Mouse (Mus musculus) bone marrow, adult 2 months (tissue): ENCODE results near the gene Exog. TPM values are rescaled to one million over a fixed set of nuclear protein-coding genes. Genes with fewer than 3 reads are reported as not detected.

Source experiments
- H3K27ac ChIP-seq: fragments of 200-500 bp; 2 replicates; pipeline ENCODE4 v1.5.1; 2012; ENCODE audit warnings: low read depth, mild to moderate bottlenecking, control low read depth, inconsistent platforms, low read length; ENCODE audit not compliant: control insufficient read depth, poor library complexity, insufficient read depth
- H3K4me1 ChIP-seq: fragments of 200-500 bp; 2 replicates; pipeline ENCODE4 v1.6.1; 2011; ENCODE audit warnings: low read length; ENCODE audit not compliant: control insufficient read depth, insufficient read depth
- H3K4me3 ChIP-seq: fragments of 200-500 bp; replicated peaks from 2 replicates; pipeline ENCODE3; 2011; ENCODE audit warnings: mild to moderate bottlenecking, low read depth, low read length, control low read depth; ENCODE audit not compliant: control insufficient read depth
- CTCF ChIP-seq: fragments of 200-500 bp; IDR thresholded peaks from 2 replicates; pipeline ENCODE4 v1.5.1; 2011; ENCODE audit warnings: low read length, control low read depth; ENCODE audit not compliant: control insufficient read depth, insufficient read depth
- POLR2A ChIP-seq: fragments of 200-500 bp; IDR thresholded peaks from 2 replicates; pipeline ENCODE4 v1.6.1; 2011; ENCODE audit warnings: low read depth, mild to moderate bottlenecking, control low read depth, low read length, borderline replicate concordance; ENCODE audit not compliant: control insufficient read depth
- WGBS: fragments of 180-500 bp; shearing (Covaris S2); methylation state at CpG from one replicate; pipeline ENCODE4 v1.1.7; 2018; 5-methylcytosine and 5-hydroxymethylcytosine counted together
- polyA plus RNA-seq: library from polyadenylated mRNA; stranded (reverse); fragments of >200 nt; gene quantifications from 2 replicates; pipeline ENCODE4 v1.2.4, GENCODE M21; 2011; ENCODE audit warnings: low replicate concordance; ENCODE audit not compliant: missing spikeins, insufficient read depth, insufficient read length

Gene Exog
- polyA plus RNA-seq, 1 experiment, result 2.3 TPM

DNA sequence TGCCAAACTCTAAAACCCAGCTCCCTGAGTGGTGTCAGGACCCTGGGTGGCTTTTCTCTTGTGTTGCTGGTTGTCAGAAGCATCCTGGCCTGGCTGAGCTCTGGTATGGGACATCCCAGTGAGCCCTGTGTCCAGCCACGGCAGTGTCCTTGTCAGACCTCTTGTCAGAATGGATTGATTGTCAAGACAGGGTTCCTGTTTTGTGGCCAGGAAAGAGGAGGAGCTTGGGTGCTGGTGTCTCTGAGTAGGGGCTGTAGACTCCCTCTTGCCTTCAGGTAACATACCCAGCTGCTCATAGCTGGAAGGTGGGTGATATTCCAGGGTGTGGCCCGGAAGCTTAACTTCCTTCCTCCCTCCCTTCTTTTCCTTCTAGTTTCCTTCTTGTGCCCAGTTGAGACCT, 8.9 kb upstream of the Exog start:
- H3K4me3 ChIP-seq, result no peak overlapping the region
- 24% methylated on average over 2 of the region's 2 CpGs for WGBS
- H3K4me1 ChIP-seq, result no peaks in the 10 kb centered on the region
- no peak for TF ChIP-seq CTCF
- no peak for TF ChIP-seq POLR2A
- no peak overlapping the region for H3K27ac ChIP-seq

DNA sequence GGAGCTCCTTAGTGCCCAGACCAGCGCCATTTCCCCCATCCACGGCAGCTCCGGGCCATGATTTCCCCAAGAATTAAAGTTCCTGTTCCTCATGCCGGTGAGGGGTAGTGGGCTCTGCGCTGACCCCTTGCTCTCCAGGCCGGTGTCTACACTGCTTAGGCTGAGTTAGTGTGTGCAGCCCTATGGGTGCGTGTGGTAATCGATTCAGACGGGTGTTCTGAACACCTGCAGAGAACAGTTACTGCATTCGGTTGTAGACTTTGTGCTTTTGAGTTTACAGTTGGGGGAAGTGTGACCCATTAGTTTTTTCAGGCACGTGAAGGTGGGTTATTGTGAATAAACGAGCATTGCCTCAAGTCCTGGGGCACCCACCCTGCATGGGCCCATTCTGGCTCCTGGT, 6.7 kb upstream of the Exog start:
- no peak overlapping the region for H3K27ac ChIP-seq
- 81% methylated on average over 12 of the region's 12 CpGs for WGBS
- TF ChIP-seq CTCF (no peak), POLR2A (no peak)
- H3K4me3 ChIP-seq, result no peak overlapping the region
- no peaks in the 10 kb centered on the region for H3K4me1 ChIP-seq

DNA sequence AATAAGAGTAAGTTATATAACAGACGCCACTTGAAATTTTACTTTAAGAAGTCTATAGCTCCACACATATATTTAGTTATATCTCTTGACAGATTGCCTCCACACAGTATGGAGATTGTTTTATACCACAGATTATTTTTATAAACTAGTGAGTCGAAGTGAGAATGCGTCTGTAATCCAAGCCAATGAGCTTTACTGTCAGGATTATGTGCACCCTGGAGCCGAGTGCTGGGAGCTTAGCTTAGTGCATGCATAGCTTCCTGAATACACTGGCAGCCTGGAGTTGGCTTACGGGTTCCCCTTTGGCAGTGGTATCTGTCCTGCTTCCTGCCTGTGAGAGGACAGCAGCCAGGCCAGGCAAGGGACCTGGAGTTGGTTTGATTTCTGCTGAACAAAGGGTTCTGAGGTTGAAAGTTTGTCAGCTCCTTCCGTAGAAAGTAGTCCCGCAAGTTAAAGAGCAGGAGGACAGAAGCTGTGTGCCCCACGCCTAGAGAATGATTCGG, 6.2 kb upstream of the Exog start:
- H3K27ac ChIP-seq, result no peak overlapping the region
- H3K4me3 ChIP-seq, result no peak overlapping the region
- TF ChIP-seq POLR2A (no peak), CTCF (no peak)
- 82% methylated on average over 9 of the region's 9 CpGs for WGBS
- H3K4me1 ChIP-seq, result no peaks in the 10 kb centered on the region

- peaks cover 1% of the 10 kb centered on the region; the same call in 1 of the 2 replicates for H3K4me1 ChIP-seq
- 6% methylated on average over 6 of the region's 6 CpGs for WGBS
- H3K27ac ChIP-seq, result no peak overlapping the region
- peak overlapping the region; percentile 38 for H3K4me3 ChIP-seq
- TF ChIP-seq CTCF, result no peak
- TF ChIP-seq POLR2A, result no peak
These were observed 994 bp downstream of the Exog start for GRCm38 (mm10) chr9:119445737-119446136.

GRCm38 (mm10) chr9:119455967-119456366, 11.2 kb downstream of the Exog start:
- TF ChIP-seq POLR2A, result no peak
- no peak for TF ChIP-seq CTCF
- H3K27ac ChIP-seq, result no peak overlapping the region
- H3K4me1 ChIP-seq, result peaks cover 1% of the 10 kb centered on the region; the same call in 1 of the 2 replicates
- 83% methylated on average over 14 of the region's 14 CpGs for WGBS
- H3K4me3 ChIP-seq, result no peak overlapping the region

- peaks cover 1% of the 10 kb centered on the region; the same call in 1 of the 2 replicates for H3K4me1 ChIP-seq
- WGBS, result 90% methylated on average over 14 of the region's 14 CpGs
- TF ChIP-seq POLR2A (no peak), CTCF (no peak)
These were observed 12.4 kb downstream of the Exog start for GRCm38 (mm10) chr9:119457122-119457521.

DNA sequence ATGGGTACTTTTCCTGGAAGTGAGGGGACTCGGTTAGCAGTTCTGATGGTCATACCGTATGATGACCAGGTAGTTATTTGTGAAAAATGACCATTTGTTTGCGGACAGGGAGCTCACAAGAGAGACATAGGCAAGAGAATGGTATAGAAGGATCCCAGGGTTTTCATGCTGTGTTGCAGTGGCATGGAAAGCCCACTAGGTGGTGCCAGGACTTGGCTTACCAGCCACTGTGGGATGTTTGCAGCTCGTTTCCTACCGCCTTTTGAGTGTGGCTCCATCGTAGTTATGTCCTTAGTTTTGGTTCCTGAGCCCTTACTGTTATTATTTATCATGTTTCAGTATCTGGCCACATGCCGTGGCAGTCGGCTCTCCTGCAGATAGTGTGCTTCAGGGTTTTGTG, 15.7 kb downstream of the Exog start:
- peaks cover 1% of the 10 kb centered on the region; the same call in 1 of the 2 replicates for H3K4me1 ChIP-seq
- 51% methylated on average over 8 of the region's 8 CpGs for WGBS
- no peak overlapping the region for H3K27ac ChIP-seq
- no peak for TF ChIP-seq POLR2A
- peak; percentile 84 for TF ChIP-seq CTCF
- no peak overlapping the region for H3K4me3 ChIP-seq

More at GRCm38 (mm10) chr9:119457122-119457521, 12.4 kb downstream of the Exog start:
- Histone ChIP-seq H3K27ac (no peak overlapping the region), H3K4me3 (no peak overlapping the region)

- no peak for TF ChIP-seq POLR2A
- TF ChIP-seq CTCF, result no peak
- no peaks in the 10 kb centered on the region; the same call in 1 of the 2 replicates for H3K4me1 ChIP-seq
- no peak overlapping the region for H3K4me3 ChIP-seq
- WGBS, result 85% methylated on average over 6 of the region's 6 CpGs
- no peak overlapping the region for H3K27ac ChIP-seq
These were observed 20.3 kb downstream of the Exog start for GRCm38 (mm10) chr9:119465056-119465455.

DNA sequence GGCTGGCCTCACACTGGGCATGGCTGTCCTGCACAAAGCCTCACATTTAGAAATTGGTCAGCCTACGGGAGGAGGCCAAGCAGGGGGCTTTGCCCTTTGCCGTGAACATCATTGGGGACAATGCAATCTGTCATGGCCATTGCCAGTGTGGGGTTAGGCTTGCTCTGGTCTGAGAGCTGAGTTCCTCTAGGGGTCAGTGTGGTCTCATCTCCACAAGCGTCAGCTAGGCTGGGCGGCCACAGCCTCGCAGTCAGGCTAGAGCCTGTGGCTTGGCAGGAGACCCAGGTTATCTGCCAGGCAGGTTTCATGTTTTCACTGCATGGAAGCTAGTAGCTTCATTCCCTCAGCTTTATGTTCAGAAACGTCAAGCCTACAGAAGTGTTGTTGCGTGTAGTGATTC, 20.9 kb downstream of the Exog start:
- WGBS, result 59% methylated on average over 7 of the region's 7 CpGs
- Histone ChIP-seq H3K4me1 (no peaks in the 10 kb centered on the region; the same call in 1 of the 2 replicates), H3K27ac (no peak overlapping the region)

More for the DNA sequence above, 20.9 kb downstream of the Exog start:
- TF ChIP-seq CTCF (peak; percentile 39; the same call in 1 of the 2 replicates), POLR2A (no peak)
- H3K4me3 ChIP-seq, result no peak overlapping the region
